Mouse (Mus musculus) olfactory bulb, adult 2 months (tissue): Measurements from ENCODE around the gene Gm10840.

Experiments
- CTCF ChIP-seq: fragments of 200-500 bp; IDR thresholded peaks from 2 replicates; pipeline ENCODE4 v1.5.1; 2012; ENCODE audit warnings: low read depth, mild to moderate bottlenecking, low read length, moderate library complexity; ENCODE audit not compliant: insufficient read depth
- POLR2A ChIP-seq: fragments of 200-500 bp; IDR thresholded peaks from 2 replicates; pipeline ENCODE4 v1.6.1; 2012; ENCODE audit warnings: mild to moderate bottlenecking, low read depth, low read length, moderate library complexity; ENCODE audit not compliant: insufficient read depth

DNA sequence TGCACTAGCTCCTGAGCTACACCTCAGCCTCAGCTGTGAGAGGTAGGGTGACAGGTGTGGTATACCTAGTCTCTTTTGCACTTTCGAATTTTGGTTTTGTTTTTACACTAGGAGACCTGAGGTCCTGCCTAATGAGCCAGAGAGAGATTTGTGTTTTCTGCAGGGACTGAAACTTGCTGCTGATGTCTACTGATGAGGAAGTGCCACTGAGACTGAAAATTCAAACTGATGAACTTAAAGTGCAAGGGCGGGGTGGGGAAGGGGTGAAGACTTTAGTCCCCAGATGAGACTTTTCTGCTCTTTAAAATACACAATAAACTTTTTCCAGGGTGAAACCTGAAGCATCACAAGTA is 19.8 kb downstream of the Gm10840 start:
- TF ChIP-seq CTCF (no peak), POLR2A (no peak)
